Mouse (Mus musculus) bone marrow, adult 2 months (tissue): Measurements from ENCODE around the gene Apold1.

Experiments
- CTCF ChIP-seq: fragments of 200-500 bp; IDR thresholded peaks from 2 replicates; pipeline ENCODE4 v1.5.1; 2011; ENCODE audit warnings: low read length, control low read depth; ENCODE audit not compliant: control insufficient read depth, insufficient read depth
- POLR2A ChIP-seq: fragments of 200-500 bp; IDR thresholded peaks from 2 replicates; pipeline ENCODE4 v1.6.1; 2011; ENCODE audit warnings: low read depth, mild to moderate bottlenecking, control low read depth, low read length, borderline replicate concordance; ENCODE audit not compliant: control insufficient read depth

DNA sequence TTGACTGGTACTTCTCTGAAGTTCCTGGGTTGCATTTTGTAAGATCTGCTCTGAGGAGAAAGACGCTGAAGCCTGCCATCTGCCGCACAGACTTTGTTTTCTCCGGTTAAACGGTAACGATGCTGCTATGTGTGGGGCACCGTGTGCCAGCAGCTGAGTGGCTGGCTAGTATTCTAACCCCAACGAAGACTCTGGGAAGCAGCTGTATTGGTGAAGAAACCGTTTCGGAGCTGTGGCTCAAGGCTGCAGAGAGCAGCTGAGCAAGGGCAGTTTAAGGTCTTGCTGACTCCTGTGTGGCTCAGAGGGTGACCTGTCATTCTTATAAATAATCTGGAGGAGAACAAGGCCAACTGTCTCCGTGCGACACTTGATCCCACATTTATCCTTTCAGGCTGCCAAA lies 27.5 kb upstream of the Apold1 start:
- TF ChIP-seq CTCF: no peak
- no peak for TF ChIP-seq POLR2A
